Mouse (Mus musculus) forebrain, postnatal 0 days (tissue): ENCODE data around the gene Glis3. TPM values are rescaled to one million over a fixed set of nuclear protein-coding genes. Genes with fewer than 3 reads are reported as not detected.
A peak's percentile ranks its signal among the peaks of the same experiment; 100 is the strongest.

Experiments
- ATAC-seq: fragments of 200-750 bp; cut with Nextera tagmentation; 2 replicates; pipeline ENCODE4 v1.8.0; 2017; ENCODE audit warnings: mild to moderate bottlenecking, moderate library complexity
- DNase-seq: peaks from one replicate; pipeline ENCODE4 v3.0.0-alpha.2; 2015
- H3K27ac ChIP-seq: fragments of 300-500 bp; sonication (generic); 2 replicates; pipeline ENCODE4 v1.5.1; 2014; ENCODE audit warnings: low read depth, mild to moderate bottlenecking, antibody characterized with exemption, low read length, moderate library complexity, mixed read lengths
- H3K27me3 ChIP-seq: fragments of 300-500 bp; sonication (generic); 2 replicates; pipeline ENCODE4 v1.6.1; 2014; ENCODE audit warnings: mild to moderate bottlenecking, low read length, mixed read lengths; ENCODE audit not compliant: insufficient read depth
- H3K36me3 ChIP-seq: fragments of 300-500 bp; sonication (generic); 2 replicates; pipeline ENCODE4 v1.6.1; 2014; ENCODE audit warnings: mild to moderate bottlenecking, moderate library complexity; ENCODE audit not compliant: insufficient read depth
- H3K4me1 ChIP-seq: fragments of 300-500 bp; sonication (generic); 2 replicates; pipeline ENCODE4 v1.6.1; 2014; ENCODE audit warnings: antibody characterized with exemption; ENCODE audit not compliant: insufficient read depth
- H3K4me2 ChIP-seq: fragments of 300-500 bp; sonication (generic); 2 replicates; pipeline ENCODE4 v1.6.1; 2014; ENCODE audit warnings: low read depth, mild to moderate bottlenecking, moderate library complexity
- H3K4me3 ChIP-seq: fragments of 300-500 bp; sonication (generic); 2 replicates; pipeline ENCODE4 v1.5.1; 2014; ENCODE audit warnings: low read depth, low read length, mixed read lengths
- H3K9ac ChIP-seq: fragments of 300-500 bp; sonication (generic); 2 replicates; pipeline ENCODE4 v1.6.1; 2014; ENCODE audit warnings: mild to moderate bottlenecking
- H3K9me3 ChIP-seq: fragments of 300-500 bp; sonication (generic); 2 replicates; pipeline ENCODE4 v1.6.1; 2016; ENCODE audit warnings: low read length
- CTCF ChIP-seq: sonication (generic); IDR thresholded peaks from 2 replicates; pipeline ENCODE4 v1.5.1; 2016; ENCODE audit warnings: antibody characterized with exemption, control low read depth, low read depth
- WGBS: fragments of 180-500 bp; shearing (Covaris S2); extraction: QIAGEN DNeasy Blood & Tissue Kit; methylation state at CpG from one replicate; pipeline ENCODE4 v1.1.7; 2014; 5-methylcytosine and 5-hydroxymethylcytosine counted together
- polyA plus RNA-seq: library from polyadenylated mRNA; unstranded; fragments of >200 nt; fragmentation: Nextera tagmentation; extraction: Ambion mirVana; gene quantifications from 2 replicates; pipeline ENCODE4 v1.2.1, GENCODE M21; 2015
- total RNA-seq: library from RNA; depleted of rRNA; stranded (reverse); fragments of >200 nt; gene quantifications from 2 replicates; pipeline ENCODE4 v1.2.3, GENCODE M21; 2014

The Glis3 gene
- total and polyA plus RNA-seq, 2 experiments from 2014 or later = 0.86 to 8.5 TPM

- Histone ChIP-seq H3K4me1 (no peaks in the 10 kb centered on the region), H3K9me3 (no peaks in the 10 kb centered on the region), H3K4me2 (no peak overlapping the region), H3K9ac (no peak overlapping the region), H3K27me3 (no peaks in the 10 kb centered on the region), H3K36me3 (no peaks in the 10 kb centered on the region), H3K27ac (no peak overlapping the region), H3K4me3 (no peak overlapping the region)
- DNase-seq (no peak), ATAC-seq (no peak)
- TF ChIP-seq CTCF = no peak
- 83% methylated on average over 7 of the region's 8 CpGs for WGBS
These were observed 208.7 kb downstream of the Glis3 start for GRCm38 (mm10) chr19:28471144-28471543.

- no peaks in the 10 kb centered on the region for H3K9me3 ChIP-seq
- H3K4me3 ChIP-seq = no peak overlapping the region
- TF ChIP-seq CTCF = no peak
- ATAC-seq = no peak
- no peaks in the 10 kb centered on the region for H3K36me3 ChIP-seq
- 82% methylated on average over 5 of the region's 5 CpGs for WGBS
- H3K27ac ChIP-seq = no peak overlapping the region
- peaks cover 3% of the 10 kb centered on the region; the same call in 1 of the 2 replicates for H3K4me1 ChIP-seq
- H3K4me2 ChIP-seq = no peak overlapping the region
- H3K9ac ChIP-seq = no peak overlapping the region
- DNase-seq = no peak
- H3K27me3 ChIP-seq = no peaks in the 10 kb centered on the region
These were observed 214.1 kb downstream of the Glis3 start for GRCm38 (mm10) chr19:28465779-28466178.

GRCm38 (mm10) chr19:28454331-28454730, 225.5 kb downstream of the Glis3 start:
- H3K9ac ChIP-seq = no peak overlapping the region
- TF ChIP-seq CTCF = no peak
- WGBS = 57% methylated on average over 8 of the region's 8 CpGs
- H3K36me3 ChIP-seq = no peaks in the 10 kb centered on the region
- peak; percentile 65 for DNase-seq
- H3K4me3 ChIP-seq = no peak overlapping the region
- H3K4me2 ChIP-seq = no peak overlapping the region
- H3K27ac ChIP-seq = peak overlapping the region; percentile 40; the same call in 1 of the 2 replicates
- peaks cover 18% of the 10 kb centered on the region for H3K4me1 ChIP-seq
- H3K9me3 ChIP-seq = no peaks in the 10 kb centered on the region
- peak; percentile 21; the same call in 1 of the 2 replicates for ATAC-seq
- H3K27me3 ChIP-seq = no peaks in the 10 kb centered on the region

GRCm38 (mm10) chr19:28452951-28453520, 226.8 kb downstream of the Glis3 start:
- Histone ChIP-seq H3K4me1 (peaks cover 18% of the 10 kb centered on the region), H3K9ac (peak overlapping the region; percentile 3; the same call in 1 of the 2 replicates), H3K27me3 (no peaks in the 10 kb centered on the region), H3K4me2 (peak overlapping the region; percentile 27), H3K9me3 (no peaks in the 10 kb centered on the region), H3K36me3 (no peaks in the 10 kb centered on the region), H3K27ac (peak overlapping the region; percentile 81), H3K4me3 (no peak overlapping the region)
- no peak for TF ChIP-seq CTCF
- ATAC-seq = peak; percentile 86
- peak; percentile 70 for DNase-seq
- WGBS = 9% methylated on average over 12 of the region's 12 CpGs

- H3K4me1 ChIP-seq = peaks cover 11% of the 10 kb centered on the region; the same call in 1 of the 2 replicates
These were observed 231.1 kb downstream of the Glis3 start for GRCm38 (mm10) chr19:28448811-28449210.

GRCm38 (mm10) chr19:28442161-28442560, 237.7 kb downstream of the Glis3 start:
- no peaks in the 10 kb centered on the region for H3K36me3 ChIP-seq
- ATAC-seq (no peak), DNase-seq (no peak)
- H3K27me3 ChIP-seq = no peaks in the 10 kb centered on the region
- no peak overlapping the region for H3K4me2 ChIP-seq
- H3K9me3 ChIP-seq = no peaks in the 10 kb centered on the region
- H3K4me1 ChIP-seq = no peaks in the 10 kb centered on the region
- no peak overlapping the region for H3K27ac ChIP-seq
- H3K4me3 ChIP-seq = no peak overlapping the region
- no peak for TF ChIP-seq CTCF
- no peak overlapping the region for H3K9ac ChIP-seq
- 82% methylated on average over 4 of the region's 4 CpGs for WGBS

More at GRCm38 (mm10) chr19:28448811-28449210, 231.1 kb downstream of the Glis3 start:
- no peak overlapping the region for H3K4me2 ChIP-seq
- ATAC-seq (no peak), DNase-seq (no peak)
- H3K27me3 ChIP-seq = no peaks in the 10 kb centered on the region
- TF ChIP-seq CTCF = no peak
- no peak overlapping the region for H3K9ac ChIP-seq
- no peaks in the 10 kb centered on the region for H3K36me3 ChIP-seq
- H3K27ac ChIP-seq = no peak overlapping the region
- WGBS = 92% methylated on average over 4 of the region's 4 CpGs
- no peak overlapping the region for H3K4me3 ChIP-seq
- H3K9me3 ChIP-seq = no peaks in the 10 kb centered on the region

- ATAC-seq (peak; percentile 93), DNase-seq (peak; percentile 75)
- Histone ChIP-seq H3K36me3 (no peaks in the 10 kb centered on the region), H3K4me1 (no peaks in the 10 kb centered on the region), H3K27me3 (no peaks in the 10 kb centered on the region), H3K4me3 (no peak overlapping the region), H3K9me3 (no peaks in the 10 kb centered on the region), H3K4me2 (no peak overlapping the region), H3K27ac (no peak overlapping the region), H3K9ac (no peak overlapping the region)
- 0 out of 2 replicates have a peak, but pooled peaks have one; percentile 1 for TF ChIP-seq CTCF
- 50% methylated on average over 12 of the region's 12 CpGs for WGBS
These were observed 243.3 kb downstream of the Glis3 start for GRCm38 (mm10) chr19:28436457-28437148.
